Mouse (Mus musculus) brain, embryonic 14.5 days (tissue): ENCODE data around the gene Asxl2.
"Not testable (repeated sequence)": the region's sequence is repeated elsewhere in the genome, so short reads cannot be mapped to it uniquely, and the experiment has no call there.

Source experiments
- CTCF ChIP-seq: fragments of 200-500 bp; IDR thresholded peaks from 2 replicates; pipeline ENCODE4 v1.5.1; 2012; ENCODE audit warnings: inconsistent platforms, mild to moderate bottlenecking, moderate library complexity, borderline replicate concordance; ENCODE audit not compliant: insufficient read depth, insufficient read length; ENCODE audit errors: extremely low read depth
- POLR2A ChIP-seq: fragments of 200-500 bp; IDR thresholded peaks from 2 replicates; pipeline ENCODE4 v1.6.1; 2012; ENCODE audit warnings: mild to moderate bottlenecking, inconsistent platforms, borderline replicate concordance; ENCODE audit not compliant: poor library complexity, insufficient read depth, insufficient read length, severe bottlenecking; ENCODE audit errors: extremely low read depth

DNA sequence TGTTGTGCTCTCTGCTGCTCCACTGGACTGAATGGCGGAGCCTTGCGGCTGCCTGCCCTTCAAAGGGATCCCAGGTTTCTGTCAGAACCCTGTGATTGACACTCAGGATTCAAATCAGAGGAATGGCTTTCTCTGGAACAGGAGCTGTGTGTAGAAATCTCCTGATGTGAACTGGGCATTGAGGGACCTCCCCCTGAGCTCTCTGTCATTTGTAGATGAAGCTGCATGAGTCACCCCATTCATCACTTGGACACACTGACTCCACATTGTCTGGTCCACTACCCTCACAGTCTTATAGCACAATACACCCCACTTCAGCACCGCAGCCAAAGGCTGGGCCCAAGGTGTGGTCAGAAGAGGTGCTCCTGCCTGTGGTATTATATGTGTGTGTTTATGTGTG is 21.0 kb upstream of the Asxl2 start:
- TF ChIP-seq CTCF, POLR2A: not testable (repeated sequence)
